Mouse (Mus musculus) hindbrain, embryonic 16.5 days (tissue): ENCODE data around the gene Gm3259. TPM values are rescaled to one million over a fixed set of nuclear protein-coding genes. Genes with fewer than 3 reads are reported as not detected.
"Not testable (repeated sequence)": the region's sequence is repeated elsewhere in the genome, so short reads cannot be mapped to it uniquely, and the experiment has no call there.

ENCODE experiments used
- ATAC-seq: fragments of 200-750 bp; cut with Nextera tagmentation; 2 replicates; pipeline ENCODE4 v1.8.0; 2017; ENCODE audit warnings: moderate TSS enrichment, moderate library complexity
- H3K27ac ChIP-seq: fragments of 300-500 bp; sonication (generic); 2 replicates; pipeline ENCODE4 v1.5.1; 2014; ENCODE audit warnings: low read depth, mild to moderate bottlenecking, control low read depth, low read length, moderate library complexity
- H3K27me3 ChIP-seq: fragments of 300-500 bp; sonication (generic); replicated peaks from 2 replicates; pipeline ENCODE4 v1.6.1; 2014; ENCODE audit warnings: low read length; ENCODE audit not compliant: control insufficient read depth, insufficient read depth
- H3K36me3 ChIP-seq: fragments of 300-500 bp; sonication (generic); 2 replicates; pipeline ENCODE4 v1.6.1; 2014; ENCODE audit warnings: mild to moderate bottlenecking, low read length, moderate library complexity, mixed read lengths; ENCODE audit not compliant: control insufficient read depth, insufficient read depth
- H3K4me1 ChIP-seq: fragments of 300-500 bp; sonication (generic); 2 replicates; pipeline ENCODE4 v1.6.1; 2014; ENCODE audit warnings: low read depth, low read length; ENCODE audit not compliant: control insufficient read depth, insufficient read depth
- H3K4me2 ChIP-seq: fragments of 300-500 bp; sonication (generic); 2 replicates; pipeline ENCODE4 v1.6.1; 2014; ENCODE audit warnings: mild to moderate bottlenecking, low read length, control low read depth, moderate library complexity
- H3K4me3 ChIP-seq: fragments of 300-500 bp; sonication (generic); 2 replicates; pipeline ENCODE4 v1.5.1; 2014; ENCODE audit warnings: mild to moderate bottlenecking, low read length, control low read depth, moderate library complexity
- H3K9ac ChIP-seq: fragments of 300-500 bp; sonication (generic); 2 replicates; pipeline ENCODE4 v1.6.1; 2014; ENCODE audit warnings: low read depth, mild to moderate bottlenecking, control low read depth, low read length, moderate library complexity
- H3K9me3 ChIP-seq: fragments of 300-500 bp; sonication (generic); 2 replicates; pipeline ENCODE4 v1.6.1; 2014; ENCODE audit warnings: mild to moderate bottlenecking, low read length, moderate library complexity; ENCODE audit not compliant: control insufficient read depth
- WGBS: fragments of 180-500 bp; shearing (Covaris S2); extraction: QIAGEN DNeasy Blood & Tissue Kit; methylation state at CpG from one replicate; pipeline ENCODE4 v1.1.7; 2014; 5-methylcytosine and 5-hydroxymethylcytosine counted together
- polyA plus RNA-seq: library from polyadenylated mRNA; unstranded; fragments of >200 nt; fragmentation: Nextera tagmentation; extraction: Ambion mirVana; gene quantifications from 2 replicates; pipeline ENCODE4 v1.2.1, GENCODE M21; 2015

The Gm3259 gene
- polyA plus RNA-seq = not detected in 2 replicates

- not testable (repeated sequence) for ATAC-seq, H3K4me3 ChIP-seq, H3K4me1 ChIP-seq, H3K9ac ChIP-seq, H3K4me2 ChIP-seq, H3K27me3 ChIP-seq, H3K27ac ChIP-seq, H3K36me3 ChIP-seq, H3K9me3 ChIP-seq
- 55% methylated on average over 2 of the region's 2 CpGs for WGBS
Observed at GRCm38 (mm10) chr5:95305611-95306010, at the start of gene Gm3259. Gene Gm3259, plus strand, starts transcription at chr5:95305911.

GRCm38 (mm10) chr5:95272668-95273067 is 33.0 kb upstream of the Gm3259 start, which contains the start of gene Gm10424:
Gene Gm10424, minus strand, starts transcription at chr5:95272768.
- H3K4me1 ChIP-seq = not testable (repeated sequence)

More at GRCm38 (mm10) chr5:95272668-95273067, 33.0 kb upstream of the Gm3259 start, which contains the start of gene Gm10424:
- no CpG with 5 or more reads among the region's 1 CpGs for WGBS
- not testable (repeated sequence) for H3K9ac ChIP-seq, H3K9me3 ChIP-seq, H3K27me3 ChIP-seq, H3K4me2 ChIP-seq, H3K36me3 ChIP-seq, H3K4me3 ChIP-seq, ATAC-seq, H3K27ac ChIP-seq

Other genes starting within 250 kb of the Gm3259 start
- gene Gm7942, start 199.0 kb upstream of the Gm3259 start, polyA plus RNA-seq = not detected in 2 replicates
- not detected in 2 replicates for gene Gm16513, start 123.3 kb upstream of the Gm3259 start, polyA plus RNA-seq
- not detected in 2 replicates for gene Gm10424, start 33.1 kb upstream of the Gm3259 start, polyA plus RNA-seq
- gene D5Ertd577e, start 150.9 kb downstream of the Gm3259 start, polyA plus RNA-seq = not detected in 2 replicates
- gene Gm3286, start 204.8 kb downstream of the Gm3259 start, polyA plus RNA-seq = not detected in 2 replicates